In the genomic region with DNA sequence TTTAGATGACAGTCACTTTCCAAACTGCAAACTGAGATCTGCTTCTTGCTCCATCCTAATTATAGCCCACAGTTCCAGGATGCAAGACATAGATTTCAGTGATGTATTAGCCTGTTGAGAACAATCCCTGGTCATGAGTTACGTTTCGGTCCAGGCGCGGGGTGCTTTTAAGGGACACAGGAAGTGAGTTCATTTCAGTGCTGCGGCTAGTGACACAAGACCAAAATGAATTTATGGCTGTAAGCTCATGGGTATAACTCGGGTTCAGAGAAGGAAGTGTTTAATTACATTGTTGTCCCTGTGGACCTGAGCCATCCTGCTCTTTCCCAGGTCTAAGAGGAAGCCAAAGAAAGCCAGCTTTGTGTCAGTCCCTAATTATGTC, we compare ENCODE assay signal across 19 mouse cellular contexts. TPM values are rescaled to one million over a fixed set of nuclear protein-coding genes. Genes with fewer than 3 reads are reported as not detected.
DNase-seq lines count a peak whose midpoint lies in the region; ATAC-seq and TF ChIP-seq lines count a peak whose summit lies in the region.
"Had no signal": no experiment of that assay in that cellular context is flagged by ENCODE, and none has a peak within 500 bp of the region (broad histone marks: within the 10 kb centered on the region; RNA-seq: fewer than 3 reads in every experiment).

No protein-coding gene starts in this region.

- no peak overlapping the region for H3K9ac ChIP-seq in stomach, embryonic 16.5 days (ENCODE audit: low read length)
- no peak overlapping the region for H3K9ac ChIP-seq in stomach, postnatal 0 days (ENCODE audit: low read length)
- H3K9ac ChIP-seq in hindbrain, embryonic 11.5 days (ENCODE audit: low read depth, low read length): no peak overlapping the region
- H3K9ac ChIP-seq: hindbrain, embryonic 13.5 days; intestine, embryonic 15.5 days; limb, embryonic 12.5 days; liver, embryonic 14.5 days had no signal

- no peak for TF ChIP-seq EP300 in stomach, postnatal 0 days (optimal IDR thresholded peaks at IDR 0.05)

- no peak for ATAC-seq in stomach, embryonic 16.5 days (ENCODE audit: insufficient read depth, low FRiP score)
- no peak for ATAC-seq in stomach, postnatal 0 days (ENCODE audit: low FRiP score, low TSS enrichment)
- no peak for ATAC-seq in hindbrain, embryonic 11.5 days (ENCODE audit: low FRiP score)
- ATAC-seq: forebrain, embryonic 14.5 days; intestine, embryonic 15.5 days; Patski had no signal

- H3K4me2 ChIP-seq in stomach, embryonic 16.5 days (ENCODE audit: low read depth, low read length): no peak overlapping the region
- no peak overlapping the region for H3K4me2 ChIP-seq in stomach, postnatal 0 days (replicated peaks; ENCODE audit: low read depth)
- H3K4me2 ChIP-seq in hindbrain, embryonic 11.5 days (replicated peaks; ENCODE audit: low read depth, low read length): no peak overlapping the region
- H3K4me2 ChIP-seq: hindbrain, embryonic 13.5 days; intestine, embryonic 15.5 days; limb, embryonic 12.5 days had no signal

- 36% methylated on average over 6 of the region's 6 CpGs for WGBS in stomach, embryonic 16.5 days
- WGBS in stomach, postnatal 0 days: 31% methylated on average over 6 of the region's 6 CpGs
- WGBS in hindbrain, embryonic 11.5 days: 74% methylated on average over 6 of the region's 6 CpGs

- H3K27ac ChIP-seq in stomach, embryonic 16.5 days (ENCODE audit: low read length): peak overlapping the region; percentile 32
- H3K27ac ChIP-seq in stomach, postnatal 0 days (replicated peaks): no peak overlapping the region
- H3K27ac ChIP-seq in hindbrain, embryonic 11.5 days (ENCODE audit: low read depth, low read length): no peak overlapping the region
- H3K27ac ChIP-seq: hindbrain, embryonic 13.5 days; intestine, embryonic 15.5 days; limb, embryonic 12.5 days; liver, embryonic 14.5 days had no signal

- no peaks in the 10 kb centered on the region for H3K36me3 ChIP-seq in stomach, embryonic 16.5 days (ENCODE audit: control insufficient read depth, insufficient read depth, low read length)
- H3K36me3 ChIP-seq in stomach, postnatal 0 days (ENCODE audit: control insufficient read depth, insufficient read depth, low read length): no peaks in the 10 kb centered on the region
- no peaks in the 10 kb centered on the region for H3K36me3 ChIP-seq in hindbrain, embryonic 11.5 days (ENCODE audit: control insufficient read depth, insufficient read depth, low read length)
- H3K36me3 ChIP-seq: hindbrain, embryonic 13.5 days; intestine, embryonic 15.5 days; limb, embryonic 12.5 days had no signal

- H3K9me3 ChIP-seq in stomach, embryonic 16.5 days (replicated peaks; ENCODE audit: control insufficient read depth, low read length): no peaks in the 10 kb centered on the region
- no peaks in the 10 kb centered on the region for H3K9me3 ChIP-seq in stomach, postnatal 0 days (ENCODE audit: control insufficient read depth, low read length)
- H3K9me3 ChIP-seq in hindbrain, embryonic 11.5 days (ENCODE audit: control insufficient read depth, low read length): no peaks in the 10 kb centered on the region
- H3K9me3 ChIP-seq: hindbrain, embryonic 13.5 days; intestine, embryonic 15.5 days; limb, embryonic 12.5 days had no signal

- DNase-seq in adrenal gland, adult 2 months: peak; percentile 26
- DNase-seq in adrenal gland, adult 8-10 months: no peak
- DNase-seq in stomach, postnatal 0 days (ENCODE audit: low spot score): no peak
- DNase-seq in kidney, postnatal 14 days: peak; percentile 76
- no peak for DNase-seq in left cerebral cortex, adult 9 months (ENCODE audit: low spot score in 2 of 2)
- DNase-seq in right cerebral cortex, postnatal 25 days: no peak
- no peak for DNase-seq in hindbrain, embryonic 11.5 days (ENCODE audit: low spot score)
- DNase-seq: cerebellum, adult 2 months; embryo, embryonic 11 days; heart, adult 18-20 months; right cerebral cortex, postnatal 4 days; thymus, adult 2 months had no signal

- H3K4me3 ChIP-seq in stomach, embryonic 16.5 days (replicated peaks; ENCODE audit: low read length): no peak overlapping the region
- no peak overlapping the region for H3K4me3 ChIP-seq in stomach, postnatal 0 days (ENCODE audit: low read depth, low read length)
- no peak overlapping the region for H3K4me3 ChIP-seq in hindbrain, embryonic 11.5 days (ENCODE audit: low read depth, low read length)
- H3K4me3 ChIP-seq: hindbrain, embryonic 13.5 days; intestine, embryonic 15.5 days; limb, embryonic 12.5 days had no signal

- no peak for TF ChIP-seq CTCF in stomach, postnatal 0 days (IDR thresholded peaks at IDR 0.05; ENCODE audit: low read depth)

- H3K4me1 ChIP-seq in stomach, embryonic 16.5 days (ENCODE audit: control insufficient read depth, insufficient read depth, low read length): peaks cover 21% of the 10 kb centered on the region
- no peaks in the 10 kb centered on the region for H3K4me1 ChIP-seq in stomach, postnatal 0 days (replicated peaks; ENCODE audit: control insufficient read depth, insufficient read depth)
- no peaks in the 10 kb centered on the region for H3K4me1 ChIP-seq in hindbrain, embryonic 11.5 days (replicated peaks; ENCODE audit: control insufficient read depth, insufficient read depth, low read length)

- no peaks in the 10 kb centered on the region for H3K27me3 ChIP-seq in stomach, embryonic 16.5 days (ENCODE audit: control insufficient read depth, insufficient read depth, low read length)
- no peaks in the 10 kb centered on the region for H3K27me3 ChIP-seq in stomach, postnatal 0 days (ENCODE audit: control insufficient read depth, insufficient read depth, low read length)
- H3K27me3 ChIP-seq in hindbrain, embryonic 11.5 days (ENCODE audit: control insufficient read depth, insufficient read depth, low read length): no peaks in the 10 kb centered on the region
- H3K27me3 ChIP-seq: intestine, embryonic 15.5 days; Patski had no signal

RNA-seq across cellular contexts. Expression of a gene that starts 5.5 kb away (rescaled TPM):
- total RNA-seq in adrenal gland, adult 2 months (2021): 1 to 10 TPM; 5.2 to 7.9 TPM
- 2.1 and 4.9 TPM in 2 replicates for polyA plus RNA-seq in adrenal gland, adult 2 months (2012; rRNA removed)
- total RNA-seq in adrenal gland, adult 8-10 months (2022): 1 to 10 TPM; 3.6 to 8.9 (median 5.1) TPM
- 59.8 and 64.7 TPM in 2 replicates for polyA plus RNA-seq in stomach, embryonic 16.5 days (2015; fragmentation: Nextera tagmentation; extraction: Ambion mirVana)
- 78.8 and 80.3 TPM in 2 replicates for polyA plus RNA-seq in stomach, postnatal 0 days (2015; fragmentation: Nextera tagmentation; extraction: Ambion mirVana)
- polyA plus RNA-seq in hindbrain, embryonic 11.5 days (2014; fragmentation: Nextera tagmentation; extraction: Ambion mirVana): 7.3 and 7.9 TPM in 2 replicates

Comparison
In these comparisons a context has a peak if more than half of its experiments do, and no peak if none do; other contexts are left out.
1. DNase-seq: peak in adrenal gland, adult 2 months (single experiment) and kidney, postnatal 14 days (single experiment); none in adrenal gland, adult 8-10 months (single experiment), stomach, postnatal 0 days (single experiment), left cerebral cortex, adult 9 months (0 of 2), right cerebral cortex, postnatal 25 days (single experiment) and hindbrain, embryonic 11.5 days (single experiment).